Mouse (Mus musculus): Measurements from ENCODE around the gene Anapc11. TPM values are rescaled to one million over a fixed set of nuclear protein-coding genes. Genes with fewer than 3 reads are reported as not detected.
A peak's percentile ranks its signal among the peaks of the same experiment; 100 is the strongest.

Gene Anapc11
- polyA plus RNA-seq, 1 experiment from 2014 or later = 237 TPM

- Histone ChIP-seq H3K36me3 (peaks cover 100% of the 10 kb centered on the region), H3K4me1 (replicated peaks) (no peaks in the 10 kb centered on the region), H3K4me3 (no peak overlapping the region), H3K27me3 (ENCODE audit: insufficient read depth, poor library complexity, severe bottlenecking) (no peaks in the 10 kb centered on the region), H3K9me3 (no peaks in the 10 kb centered on the region), H3K27ac (no peak overlapping the region)
- DNase-seq (ENCODE audit: low spot score) = no peak
- 87% methylated on average over 9 of the region's 9 CpGs for WGBS
Measured at GRCm38 (mm10) chr11:120565114-120565513, 33.1 kb upstream of the Anapc11 start.

DNA sequence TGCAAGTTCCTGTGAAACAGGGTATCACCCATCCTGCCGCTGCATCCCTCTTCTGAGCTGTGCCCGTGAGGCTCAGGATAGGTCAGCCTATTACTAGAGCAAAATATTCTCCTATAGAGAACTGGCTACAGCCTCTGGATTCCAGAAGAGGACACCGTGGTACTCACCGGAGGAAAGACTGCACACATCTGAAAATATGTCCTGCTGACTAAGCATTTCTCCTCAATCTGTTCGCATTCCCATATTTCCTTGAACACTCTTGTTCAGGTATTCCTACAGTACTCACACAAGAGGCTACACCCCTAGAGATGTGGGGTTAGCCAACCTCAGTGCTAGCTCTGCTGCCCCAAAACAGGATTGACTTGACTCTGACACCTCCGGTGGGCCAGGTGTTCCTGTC lies 29.9 kb upstream of the Anapc11 start:
- WGBS = 93% methylated on average over 6 of the region's 6 CpGs
- no peak for DNase-seq (ENCODE audit: low spot score)
- no peaks in the 10 kb centered on the region for H3K27me3 ChIP-seq (ENCODE audit: insufficient read depth, poor library complexity, severe bottlenecking)
- H3K4me3 ChIP-seq = no peak overlapping the region
- H3K36me3 ChIP-seq = peaks cover 83% of the 10 kb centered on the region
- peaks cover 17% of the 10 kb centered on the region for H3K4me1 ChIP-seq (replicated peaks)
- no peak overlapping the region for H3K27ac ChIP-seq
- no peaks in the 10 kb centered on the region for H3K9me3 ChIP-seq

- H3K36me3 ChIP-seq = peaks cover 55% of the 10 kb centered on the region
- H3K4me1 ChIP-seq (replicated peaks) = peaks cover 29% of the 10 kb centered on the region
Measured at GRCm38 (mm10) chr11:120571122-120571521, 27.1 kb upstream of the Anapc11 start.

GRCm38 (mm10) chr11:120571754-120572416 lies 26.3 kb upstream of the Anapc11 start:
- Histone ChIP-seq H3K4me1 (replicated peaks) (peaks cover 29% of the 10 kb centered on the region), H3K4me3 (peak overlapping the region; percentile 100), H3K36me3 (peaks cover 48% of the 10 kb centered on the region), H3K9me3 (no peaks in the 10 kb centered on the region), H3K27me3 (ENCODE audit: insufficient read depth, poor library complexity, severe bottlenecking) (no peaks in the 10 kb centered on the region), H3K27ac (peak overlapping the region; percentile 97)
- DNase-seq (ENCODE audit: low spot score) = no peak
- 18% methylated on average over 11 of the region's 11 CpGs for WGBS

More at GRCm38 (mm10) chr11:120571122-120571521, 27.1 kb upstream of the Anapc11 start:
- Histone ChIP-seq H3K4me3 (peak overlapping the region; percentile 100), H3K27me3 (ENCODE audit: insufficient read depth, poor library complexity, severe bottlenecking) (no peaks in the 10 kb centered on the region), H3K9me3 (no peaks in the 10 kb centered on the region), H3K27ac (peak overlapping the region; percentile 97; the same call in 1 of the 2 replicates)
- no peak for DNase-seq (ENCODE audit: low spot score)
- WGBS = 84% methylated on average over 3 of the region's 3 CpGs

DNA sequence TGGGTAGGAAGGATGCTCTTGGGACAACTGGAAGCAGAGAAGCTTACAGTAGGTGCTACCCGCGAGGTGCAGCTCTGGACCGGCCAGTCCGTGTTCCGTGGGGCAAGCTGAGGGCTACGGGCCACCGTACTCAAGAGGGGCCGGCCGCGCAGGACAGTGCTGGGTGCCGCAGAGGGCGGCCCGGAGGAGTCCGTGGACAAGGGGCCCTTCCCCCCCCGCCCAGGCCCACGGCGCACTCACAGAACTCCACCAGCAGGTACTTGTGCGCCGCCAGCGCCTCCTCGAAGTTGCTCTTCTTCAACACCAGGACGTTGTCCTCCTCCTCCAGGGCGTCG lies 25.8 kb upstream of the Anapc11 start:
- Histone ChIP-seq H3K4me1 (replicated peaks) (peaks cover 29% of the 10 kb centered on the region), H3K9me3 (no peaks in the 10 kb centered on the region), H3K4me3 (peak overlapping the region; percentile 100), H3K27me3 (ENCODE audit: insufficient read depth, poor library complexity, severe bottlenecking) (no peaks in the 10 kb centered on the region), H3K36me3 (peaks cover 48% of the 10 kb centered on the region), H3K27ac (peak overlapping the region; percentile 97)
- WGBS = under 1% methylated on average over 24 of the region's 24 CpGs
- DNase-seq (ENCODE audit: low spot score) = no peak

- peaks cover 48% of the 10 kb centered on the region for H3K36me3 ChIP-seq
- WGBS = under 1% methylated on average over 94 of the region's 94 CpGs
- peak within 1 kb of the TSS; percentile 100 for H3K4me3 ChIP-seq
Measured at GRCm38 (mm10) chr11:120572752-120573584, 25.3 kb upstream of the Anapc11 start, which contains the start of gene P4hb. Gene P4hb, minus strand, starts transcription at chr11:120573253.

DNA sequence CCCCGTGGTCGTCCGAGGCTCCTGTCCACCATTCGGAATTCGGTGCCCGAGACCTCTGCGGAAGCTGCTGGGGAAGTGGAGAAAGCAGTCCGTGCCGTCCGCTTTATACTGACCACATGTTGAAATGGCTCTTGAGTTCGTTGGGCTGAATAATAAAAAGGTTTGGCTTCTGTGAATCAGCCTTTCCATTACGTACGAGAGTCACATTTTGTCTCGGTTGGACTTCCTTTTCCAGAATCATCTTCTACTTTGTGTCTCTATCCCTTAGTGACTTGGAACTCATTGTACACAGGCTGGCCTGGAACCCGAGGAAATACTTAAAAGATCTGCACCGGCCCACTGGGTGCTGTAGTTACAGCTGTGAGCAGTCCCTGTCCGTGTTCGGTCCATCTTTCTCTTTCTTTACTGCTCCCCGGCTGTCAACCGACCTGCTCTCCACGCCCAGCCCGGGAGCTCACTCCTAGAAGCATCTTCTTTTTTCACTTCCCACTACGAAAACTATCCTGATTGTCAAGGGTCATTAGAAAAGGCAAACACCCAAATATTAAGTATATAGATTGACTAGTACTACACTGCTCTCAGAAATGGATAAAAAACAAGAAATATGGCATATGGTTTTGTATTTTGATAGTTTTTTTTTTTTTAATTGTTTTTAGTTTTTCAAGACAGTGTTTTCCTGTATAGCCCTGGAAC lies 24.5 kb upstream of the Anapc11 start:
- WGBS = under 1% methylated on average over 23 of the region's 23 CpGs
- H3K36me3 ChIP-seq = peaks cover 48% of the 10 kb centered on the region
- no peak for DNase-seq (ENCODE audit: low spot score)

More at GRCm38 (mm10) chr11:120572752-120573584, 25.3 kb upstream of the Anapc11 start, which contains the start of gene P4hb:
- Histone ChIP-seq H3K4me1 (replicated peaks) (peaks cover 29% of the 10 kb centered on the region), H3K27me3 (ENCODE audit: insufficient read depth, poor library complexity, severe bottlenecking) (no peaks in the 10 kb centered on the region), H3K27ac (peak within 1 kb of the TSS; percentile 97), H3K9me3 (no peaks in the 10 kb centered on the region)
- DNase-seq (ENCODE audit: low spot score) = peak; percentile 99

DNA sequence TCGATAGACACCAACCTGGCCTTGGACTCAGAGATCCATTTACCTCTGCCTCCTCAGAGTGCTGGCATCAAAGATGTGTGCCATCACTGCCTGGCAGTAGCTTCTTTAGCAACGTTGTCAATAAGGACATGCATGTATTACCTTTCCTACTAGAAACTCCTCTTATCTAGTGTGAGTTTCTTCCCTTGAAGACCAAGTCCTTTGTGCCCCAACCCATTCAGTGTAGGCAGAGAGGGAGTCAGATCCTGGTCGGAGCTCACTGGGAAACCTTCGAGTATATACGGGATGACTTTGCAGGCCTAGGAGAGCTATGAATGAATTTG lies 24.0 kb upstream of the Anapc11 start:
- no peak for DNase-seq (ENCODE audit: low spot score)
- Histone ChIP-seq H3K36me3 (peaks cover 48% of the 10 kb centered on the region), H3K9me3 (no peaks in the 10 kb centered on the region), H3K27me3 (ENCODE audit: insufficient read depth, poor library complexity, severe bottlenecking) (no peaks in the 10 kb centered on the region), H3K4me3 (peak overlapping the region; percentile 100), H3K4me1 (replicated peaks) (peaks cover 42% of the 10 kb centered on the region), H3K27ac (peak overlapping the region; percentile 97)
- WGBS = 50% methylated on average over 5 of the region's 5 CpGs

More for the DNA sequence above, 24.5 kb upstream of the Anapc11 start:
- peaks cover 37% of the 10 kb centered on the region for H3K4me1 ChIP-seq (replicated peaks)
- H3K4me3 ChIP-seq = peak overlapping the region; percentile 100
- H3K27me3 ChIP-seq (ENCODE audit: insufficient read depth, poor library complexity, severe bottlenecking) = no peaks in the 10 kb centered on the region
- H3K9me3 ChIP-seq = no peaks in the 10 kb centered on the region
- H3K27ac ChIP-seq = peak overlapping the region; percentile 97

GRCm38 (mm10) chr11:120575046-120575445 lies 23.2 kb upstream of the Anapc11 start:
- H3K4me1 ChIP-seq (replicated peaks) = peaks cover 50% of the 10 kb centered on the region

DNA sequence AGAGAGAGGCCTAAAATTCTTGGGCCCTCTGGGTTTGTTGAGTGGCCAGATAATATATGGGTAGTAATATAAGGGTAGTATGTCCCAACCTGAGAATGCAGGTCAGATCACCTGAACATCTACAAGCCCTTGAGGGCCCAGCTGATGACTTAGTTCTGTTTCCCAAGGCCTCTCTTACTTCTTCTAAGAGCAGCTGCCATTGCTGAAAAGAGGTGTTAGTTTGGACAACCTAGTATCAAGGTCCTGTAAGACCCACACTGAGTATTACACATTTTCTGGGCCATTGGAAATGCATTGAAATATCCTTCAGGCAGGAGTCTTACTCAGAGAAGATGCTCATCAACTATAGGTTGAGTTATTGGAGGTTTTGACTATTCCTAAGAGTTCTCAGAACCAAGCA lies 22.3 kb upstream of the Anapc11 start:
- Histone ChIP-seq H3K4me1 (replicated peaks) (peaks cover 51% of the 10 kb centered on the region), H3K27ac (no peak overlapping the region), H3K27me3 (ENCODE audit: insufficient read depth, poor library complexity, severe bottlenecking) (no peaks in the 10 kb centered on the region), H3K9me3 (no peaks in the 10 kb centered on the region), H3K36me3 (peaks cover 42% of the 10 kb centered on the region), H3K4me3 (no peak overlapping the region)
- no peak for DNase-seq (ENCODE audit: low spot score)

More at GRCm38 (mm10) chr11:120575046-120575445, 23.2 kb upstream of the Anapc11 start:
- 0 out of 2 replicates have a peak overlapping the region, but pooled peaks have one; percentile 100 for H3K4me3 ChIP-seq
- H3K36me3 ChIP-seq = peaks cover 48% of the 10 kb centered on the region
- H3K27ac ChIP-seq = no peak overlapping the region
- no peaks in the 10 kb centered on the region for H3K27me3 ChIP-seq (ENCODE audit: insufficient read depth, poor library complexity, severe bottlenecking)
- no peaks in the 10 kb centered on the region for H3K9me3 ChIP-seq
- 84% methylated on average over 2 of the region's 2 CpGs for WGBS
- no peak for DNase-seq (ENCODE audit: low spot score)

DNA sequence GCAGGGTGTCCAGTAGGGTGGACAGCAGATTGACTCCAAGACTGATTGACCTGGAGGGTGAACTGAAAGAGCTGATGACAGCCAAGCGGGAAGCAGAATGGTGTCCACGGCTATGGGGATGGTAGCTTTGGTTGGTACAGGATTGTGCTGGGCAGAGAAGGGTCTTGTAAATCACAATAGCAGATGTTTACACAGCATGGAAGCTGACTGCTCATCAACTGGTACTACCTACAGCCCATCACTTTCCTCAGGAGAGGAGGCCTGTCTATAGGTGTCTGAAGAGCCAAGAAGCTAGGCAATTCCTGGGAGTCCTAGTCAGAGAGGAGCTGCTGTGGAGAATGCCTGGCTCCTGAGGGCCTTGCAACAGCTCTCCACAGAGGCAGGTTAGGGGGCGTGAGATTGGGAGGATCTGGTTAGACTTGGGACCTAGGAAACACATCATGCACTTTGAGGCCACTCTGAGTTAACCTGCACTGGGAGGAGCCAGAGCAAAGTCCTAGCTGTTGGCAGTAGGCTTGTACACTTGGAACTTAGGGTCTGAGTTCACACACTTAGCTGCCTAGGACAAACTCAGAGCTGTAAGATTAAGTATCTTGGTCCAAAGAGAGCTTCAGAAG lies 21.7 kb upstream of the Anapc11 start:
- Histone ChIP-seq H3K27me3 (ENCODE audit: insufficient read depth, poor library complexity, severe bottlenecking) (no peaks in the 10 kb centered on the region), H3K4me3 (peak overlapping the region; percentile 10; the same call in 1 of the 2 replicates), H3K9me3 (no peaks in the 10 kb centered on the region), H3K4me1 (replicated peaks) (peaks cover 47% of the 10 kb centered on the region), H3K36me3 (peaks cover 36% of the 10 kb centered on the region), H3K27ac (no peak overlapping the region)
- 89% methylated on average over 3 of the region's 3 CpGs for WGBS
- no peak for DNase-seq (ENCODE audit: low spot score)

DNA sequence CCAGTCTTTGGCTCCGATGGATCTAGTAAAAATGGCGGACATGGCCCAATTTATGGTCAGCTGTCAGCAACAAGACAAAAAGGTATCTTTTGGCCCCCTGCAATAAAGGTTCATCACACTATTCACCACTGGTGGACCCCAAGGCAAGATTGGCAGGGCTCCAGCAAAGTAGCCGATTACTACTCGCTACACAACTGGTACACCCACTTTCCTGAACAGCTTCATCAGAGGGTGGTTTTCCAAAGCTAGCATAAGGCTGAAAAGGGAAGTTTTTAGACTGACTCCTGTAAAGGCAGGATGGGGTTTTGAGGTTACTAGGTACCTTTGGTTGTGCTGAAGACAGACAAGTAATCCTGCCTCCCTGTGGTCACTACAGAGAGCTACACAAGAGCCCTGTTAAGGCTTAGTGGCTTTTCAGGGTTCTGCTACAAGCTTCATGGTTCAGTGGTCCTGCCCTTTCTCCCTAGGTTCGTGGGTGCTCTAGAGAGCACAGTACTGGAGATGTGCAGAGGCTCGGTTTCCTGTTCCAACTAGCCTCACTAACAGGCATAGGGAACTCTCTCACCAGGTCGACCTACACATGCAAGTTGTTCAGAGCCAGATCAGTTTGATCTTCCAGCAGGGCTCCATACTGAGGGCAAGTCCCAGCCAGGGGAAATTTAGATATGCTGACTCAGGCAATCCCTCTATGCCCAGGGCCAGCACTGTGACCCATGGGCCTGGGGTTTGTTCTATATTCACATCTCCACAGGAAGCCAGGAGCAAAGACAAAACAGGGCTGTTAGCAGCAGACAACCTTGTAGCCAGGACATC lies 20.8 kb upstream of the Anapc11 start:
- Histone ChIP-seq H3K27me3 (ENCODE audit: insufficient read depth, poor library complexity, severe bottlenecking) (no peaks in the 10 kb centered on the region), H3K4me1 (replicated peaks) (peaks cover 50% of the 10 kb centered on the region), H3K9me3 (no peaks in the 10 kb centered on the region), H3K4me3 (peak overlapping the region; percentile 10), H3K36me3 (peaks cover 35% of the 10 kb centered on the region), H3K27ac (0 out of 2 replicates have a peak overlapping the region, but pooled peaks have one; percentile 99)
- DNase-seq (ENCODE audit: low spot score) = no peak
- 83% methylated on average over 7 of the region's 7 CpGs for WGBS
